Mouse (Mus musculus) bone marrow, adult 2 months (tissue): Measurements from ENCODE around the gene Tssk6. TPM values are rescaled to one million over a fixed set of nuclear protein-coding genes. Genes with fewer than 3 reads are reported as not detected.

Experiments
- H3K27ac ChIP-seq: fragments of 200-500 bp; 2 replicates; pipeline ENCODE4 v1.5.1; 2012; ENCODE audit warnings: low read depth, mild to moderate bottlenecking, control low read depth, inconsistent platforms, low read length; ENCODE audit not compliant: control insufficient read depth, poor library complexity, insufficient read depth
- H3K4me1 ChIP-seq: fragments of 200-500 bp; 2 replicates; pipeline ENCODE4 v1.6.1; 2011; ENCODE audit warnings: low read length; ENCODE audit not compliant: control insufficient read depth, insufficient read depth
- H3K4me3 ChIP-seq: fragments of 200-500 bp; replicated peaks from 2 replicates; pipeline ENCODE3; 2011; ENCODE audit warnings: mild to moderate bottlenecking, low read depth, low read length, control low read depth; ENCODE audit not compliant: control insufficient read depth
- CTCF ChIP-seq: fragments of 200-500 bp; IDR thresholded peaks from 2 replicates; pipeline ENCODE4 v1.5.1; 2011; ENCODE audit warnings: low read length, control low read depth; ENCODE audit not compliant: control insufficient read depth, insufficient read depth
- POLR2A ChIP-seq: fragments of 200-500 bp; IDR thresholded peaks from 2 replicates; pipeline ENCODE4 v1.6.1; 2011; ENCODE audit warnings: low read depth, mild to moderate bottlenecking, control low read depth, low read length, borderline replicate concordance; ENCODE audit not compliant: control insufficient read depth
- WGBS: fragments of 180-500 bp; shearing (Covaris S2); methylation state at CpG from one replicate; pipeline ENCODE4 v1.1.7; 2018; 5-methylcytosine and 5-hydroxymethylcytosine counted together
- polyA plus RNA-seq: library from polyadenylated mRNA; stranded (reverse); fragments of >200 nt; gene quantifications from 2 replicates; pipeline ENCODE4 v1.2.4, GENCODE M21; 2011; ENCODE audit warnings: low replicate concordance; ENCODE audit not compliant: missing spikeins, insufficient read depth, insufficient read length

Tssk6 gene
- polyA plus RNA-seq, 1 experiment = not detected

- H3K4me1 ChIP-seq = no peaks in the 10 kb centered on the region; the same call in 1 of the 2 replicates
- 6% methylated on average over 32 of the region's 32 CpGs for WGBS
- H3K27ac ChIP-seq = no peak overlapping the region
- no peak overlapping the region for H3K4me3 ChIP-seq
- TF ChIP-seq CTCF (no peak), POLR2A (no peak)
Measured at GRCm38 (mm10) chr8:69888902-69889301, 13.1 kb upstream of the Tssk6 start.

- 49% methylated on average over 19 of the region's 19 CpGs for WGBS
- TF ChIP-seq CTCF (peak; percentile 59), POLR2A (no peak)
- no peak overlapping the region for H3K4me3 ChIP-seq
- no peak overlapping the region for H3K27ac ChIP-seq
- H3K4me1 ChIP-seq = no peaks in the 10 kb centered on the region; the same call in 1 of the 2 replicates
Measured at GRCm38 (mm10) chr8:69890813-69891241, 11.2 kb upstream of the Tssk6 start.

- H3K4me1 ChIP-seq = no peaks in the 10 kb centered on the region
- peak; percentile 22; the same call in 1 of the 2 replicates for TF ChIP-seq CTCF
- TF ChIP-seq POLR2A = no peak
Measured at GRCm38 (mm10) chr8:69893863-69894262, 8.1 kb upstream of the Tssk6 start.

GRCm38 (mm10) chr8:69894836-69895332, 7.1 kb upstream of the Tssk6 start:
- no peak overlapping the region for H3K4me3 ChIP-seq
- 82% methylated on average over 6 of the region's 6 CpGs for WGBS
- TF ChIP-seq POLR2A = no peak
- no peak for TF ChIP-seq CTCF
- H3K27ac ChIP-seq = no peak overlapping the region
- no peaks in the 10 kb centered on the region for H3K4me1 ChIP-seq

More at GRCm38 (mm10) chr8:69893863-69894262, 8.1 kb upstream of the Tssk6 start:
- 84% methylated on average over 17 of the region's 17 CpGs for WGBS
- Histone ChIP-seq H3K27ac (no peak overlapping the region), H3K4me3 (no peak overlapping the region)

GRCm38 (mm10) chr8:69895772-69896451, 6.1 kb upstream of the Tssk6 start:
- no peaks in the 10 kb centered on the region; the same call in 1 of the 2 replicates for H3K4me1 ChIP-seq
- no peak for TF ChIP-seq CTCF
- no peak overlapping the region for H3K4me3 ChIP-seq
- WGBS = 83% methylated on average over 4 of the region's 4 CpGs
- H3K27ac ChIP-seq = no peak overlapping the region

GRCm38 (mm10) chr8:69897857-69898256, 4.1 kb upstream of the Tssk6 start:
- H3K4me1 ChIP-seq = no peaks in the 10 kb centered on the region; the same call in 1 of the 2 replicates
- TF ChIP-seq POLR2A = no peak
- TF ChIP-seq CTCF = no peak
- no peak overlapping the region for H3K4me3 ChIP-seq
- no peak overlapping the region for H3K27ac ChIP-seq
- 82% methylated on average over 6 of the region's 6 CpGs for WGBS

GRCm38 (mm10) chr8:69899876-69900275, 2.1 kb upstream of the Tssk6 start:
- Histone ChIP-seq H3K4me1 (no peaks in the 10 kb centered on the region; the same call in 1 of the 2 replicates), H3K27ac (no peak overlapping the region), H3K4me3 (no peak overlapping the region)
- WGBS = 84% methylated on average over 2 of the region's 2 CpGs
- TF ChIP-seq CTCF = no peak
- TF ChIP-seq POLR2A = no peak

GRCm38 (mm10) chr8:69900895-69901451, 1.0 kb upstream of the Tssk6 start:
- WGBS = 7% methylated on average over 12 of the region's 12 CpGs
- Histone ChIP-seq H3K4me3 (peak overlapping the region; percentile 88), H3K27ac (peak overlapping the region; percentile 94), H3K4me1 (no peaks in the 10 kb centered on the region; the same call in 1 of the 2 replicates)
- no peak for TF ChIP-seq CTCF
- TF ChIP-seq POLR2A = no peak
